Mouse (Mus musculus): Measurements from ENCODE around the gene Cdk14.
"Not testable (repeated sequence)": the region's sequence is repeated elsewhere in the genome, so short reads cannot be mapped to it uniquely, and the experiment has no call there.

Cdk14 gene

GRCm38 (mm10) chr5:4916390-4917273 is 503.5 kb downstream of the Cdk14 start:
- no peak for DNase-seq (ENCODE audit: low spot score in 2 of 2)

GRCm38 (mm10) chr5:4904911-4905310 is 515.2 kb downstream of the Cdk14 start:
- DNase-seq (ENCODE audit: low spot score in 2 of 2): not testable (repeated sequence)

- no peak for DNase-seq (ENCODE audit: low spot score in 2 of 2)
Measured at GRCm38 (mm10) chr5:4898241-4898640, 521.9 kb downstream of the Cdk14 start.

- no peak for DNase-seq (ENCODE audit: low spot score in 2 of 2)
Measured at GRCm38 (mm10) chr5:4894988-4895387, 525.1 kb downstream of the Cdk14 start.

- DNase-seq (ENCODE audit: low spot score in 2 of 2): no peak
Measured at GRCm38 (mm10) chr5:4893852-4894207, 526.3 kb downstream of the Cdk14 start.

GRCm38 (mm10) chr5:4893206-4893851 is 526.8 kb downstream of the Cdk14 start:
- DNase-seq (ENCODE audit: low spot score in 2 of 2): no peak

GRCm38 (mm10) chr5:4892734-4893133 is 527.4 kb downstream of the Cdk14 start:
- DNase-seq (ENCODE audit: low spot score in 2 of 2): no peak

GRCm38 (mm10) chr5:4891862-4892704 is 528.0 kb downstream of the Cdk14 start:
- DNase-seq (ENCODE audit: low spot score in 2 of 2): no peak

GRCm38 (mm10) chr5:4887069-4887468 is 533.0 kb downstream of the Cdk14 start:
- no peak for DNase-seq (ENCODE audit: low spot score in 2 of 2)

- no peak for DNase-seq (ENCODE audit: low spot score in 2 of 2)
Measured at GRCm38 (mm10) chr5:4882841-4883240, 537.3 kb downstream of the Cdk14 start.

- DNase-seq (ENCODE audit: low spot score in 2 of 2): peak; percentile 18 to 34
Measured at GRCm38 (mm10) chr5:4880331-4880730, 539.8 kb downstream of the Cdk14 start.

- DNase-seq (ENCODE audit: low spot score in 2 of 2): no peak
Measured at GRCm38 (mm10) chr5:4878934-4879333, 541.2 kb downstream of the Cdk14 start.

GRCm38 (mm10) chr5:4877638-4878037 is 542.5 kb downstream of the Cdk14 start:
- no peak for DNase-seq (ENCODE audit: low spot score in 2 of 2)

GRCm38 (mm10) chr5:4877131-4877631 is 542.9 kb downstream of the Cdk14 start:
- no peak for DNase-seq (ENCODE audit: low spot score in 2 of 2)

GRCm38 (mm10) chr5:4876653-4877091 is 543.4 kb downstream of the Cdk14 start:
- no peak for DNase-seq (ENCODE audit: low spot score in 2 of 2)

- DNase-seq (ENCODE audit: low spot score in 2 of 2): no peak
Measured at GRCm38 (mm10) chr5:4870041-4870726, 549.9 kb downstream of the Cdk14 start.

GRCm38 (mm10) chr5:4868563-4869120 is 551.5 kb downstream of the Cdk14 start:
- DNase-seq (ENCODE audit: low spot score in 2 of 2): no peak

- no peak for DNase-seq (ENCODE audit: low spot score in 2 of 2)
Measured at GRCm38 (mm10) chr5:4867849-4868562, 552.1 kb downstream of the Cdk14 start.

- DNase-seq (ENCODE audit: low spot score in 2 of 2): no peak
Measured at GRCm38 (mm10) chr5:4866945-4867344, 553.2 kb downstream of the Cdk14 start.

GRCm38 (mm10) chr5:4866099-4866498 is 554.0 kb downstream of the Cdk14 start:
- no peak for DNase-seq (ENCODE audit: low spot score in 2 of 2)

Measured in heart, adult 9 months (tissue).